Mouse (Mus musculus): Measurements from ENCODE around the gene Pofut2.

GRCm38 (mm10) chr10:77260166-77260875, 1.3 kb downstream of the Pofut2 start:
- no peak for TF ChIP-seq MAZ (IDR thresholded peaks at IDR 0.05; ENCODE audit: low read depth, low read length)
- TF ChIP-seq CTCF (IDR thresholded peaks at IDR 0.05 in 2 of 3, conservative IDR thresholded peaks at IDR 0.05 in 1 of 3; ENCODE audit: control insufficient read depth in 1 of 3, insufficient read depth in 1 of 3, low read depth in 2 of 3, low read length in 3 of 3, poor library complexity in 1 of 3, severe bottlenecking in 1 of 3): no peak
- no peak for TF ChIP-seq JUND (IDR thresholded peaks at IDR 0.05; ENCODE audit: low read depth, low read length)
